Mouse (Mus musculus): ENCODE measurements around the gene Plekhg5. TPM values are rescaled to one million over a fixed set of nuclear protein-coding genes. Genes with fewer than 3 reads are reported as not detected.
A peak's percentile ranks its signal among the peaks of the same experiment; 100 is the strongest.

Gene Plekhg5
- total RNA-seq, 2 experiments from 2014 or later = 10.9 to 15.9 TPM

GRCm38 (mm10) chr4:152146033-152146827 lies 73.9 kb downstream of the Plekhg5 start:
- no peak for DNase-seq

- no peak for DNase-seq
Observed at GRCm38 (mm10) chr4:152150546-152150945, 78.2 kb downstream of the Plekhg5 start.

GRCm38 (mm10) chr4:152151451-152151965 lies 79.2 kb downstream of the Plekhg5 start:
- DNase-seq = no peak

- DNase-seq = peak; percentile 65 to 70
Observed at GRCm38 (mm10) chr4:152151966-152152544, 79.8 kb downstream of the Plekhg5 start, which contains the start of gene Espn. Espn (minus strand) TSS chr4:152152371.

- peak; percentile 88 to 90 for DNase-seq
Observed at GRCm38 (mm10) chr4:152153771-152154177, 81.5 kb downstream of the Plekhg5 start.

GRCm38 (mm10) chr4:152155019-152155418 lies 82.7 kb downstream of the Plekhg5 start:
- DNase-seq = no peak

GRCm38 (mm10) chr4:152157779-152158584 lies 85.7 kb downstream of the Plekhg5 start:
- peak in 1 of 2 experiments; percentile 71 for DNase-seq

GRCm38 (mm10) chr4:152158585-152159284 lies 86.4 kb downstream of the Plekhg5 start, which contains the start of gene Hes2:
Hes2 (plus strand) TSS chr4:152158867.
- no peak for DNase-seq

GRCm38 (mm10) chr4:152159285-152159678 lies 87.0 kb downstream of the Plekhg5 start:
- DNase-seq = no peak

GRCm38 (mm10) chr4:152160748-152161147 lies 88.5 kb downstream of the Plekhg5 start:
- DNase-seq = no peak

GRCm38 (mm10) chr4:152161601-152162000 lies 89.3 kb downstream of the Plekhg5 start:
- no peak for DNase-seq

GRCm38 (mm10) chr4:152162748-152163147 lies 90.5 kb downstream of the Plekhg5 start:
- no peak for DNase-seq

Other genes with a start within 250 kb of the Plekhg5 start
- gene Camta1, start 210.6 kb upstream of the Plekhg5 start, total RNA-seq (2021) = 100 to 1,000 TPM; 207 to 208 TPM
- gene Dnajc11, start 138.8 kb upstream of the Plekhg5 start, total RNA-seq (2021) = 100 to 1,000 TPM in 1 of 2 experiments, 10 to 100 TPM in 1; 81.4 to 103 TPM
- gene Thap3, start 83.5 kb upstream of the Plekhg5 start, total RNA-seq (2021) = 10 to 100 TPM; 10.5 to 14.9 TPM
- gene Phf13, start 76.2 kb upstream of the Plekhg5 start, total RNA-seq (2021) = 1 to 10 TPM; 5.4 to 5.9 TPM
- 10 to 100 TPM; 82.1 to 83.9 TPM for gene Klhl21, start 63.7 kb upstream of the Plekhg5 start, total RNA-seq (2021)
- gene Zbtb48, start 44.8 kb upstream of the Plekhg5 start, total RNA-seq (2021) = 1 to 10 TPM; 3.4 to 3.6 TPM
- gene Tas1r1, start 33.9 kb upstream of the Plekhg5 start, total RNA-seq (2021) = under 1 TPM; 0.10 to 0.13 TPM
- gene Nol9, start 33.2 kb upstream of the Plekhg5 start, total RNA-seq (2021) = 10 to 100 TPM; 10.2 to 11.9 TPM
- gene Tnfrsf25, start 43.4 kb downstream of the Plekhg5 start, total RNA-seq (2021) = 1 to 10 TPM; 1.4 to 1.6 TPM
- gene Espn, start 79.9 kb downstream of the Plekhg5 start, total RNA-seq (2021) = 1 to 10 TPM; 2.5 to 2.7 TPM
- not detected for gene Hes2, start 86.4 kb downstream of the Plekhg5 start, total RNA-seq (2021)
- 10 to 100 TPM; 61.9 to 66.2 TPM for gene Acot7, start 105.6 kb downstream of the Plekhg5 start, total RNA-seq (2021)
- 10 to 100 TPM in 1 of 2 experiments, 1 to 10 TPM in 1; 8.0 to 10.2 TPM for gene Gpr153, start 201.7 kb downstream of the Plekhg5 start, total RNA-seq (2021)
- not detected for gene Hes3, start 219.2 kb downstream of the Plekhg5 start, total RNA-seq (2021)
- gene Icmt, start 224.7 kb downstream of the Plekhg5 start, total RNA-seq (2021) = 10 to 100 TPM; 25.7 to 32.2 TPM
- gene Rnf207, start 246.5 kb downstream of the Plekhg5 start, total RNA-seq (2021) = 10 to 100 TPM; 38.8 to 46.0 TPM